In the genomic region with DNA sequence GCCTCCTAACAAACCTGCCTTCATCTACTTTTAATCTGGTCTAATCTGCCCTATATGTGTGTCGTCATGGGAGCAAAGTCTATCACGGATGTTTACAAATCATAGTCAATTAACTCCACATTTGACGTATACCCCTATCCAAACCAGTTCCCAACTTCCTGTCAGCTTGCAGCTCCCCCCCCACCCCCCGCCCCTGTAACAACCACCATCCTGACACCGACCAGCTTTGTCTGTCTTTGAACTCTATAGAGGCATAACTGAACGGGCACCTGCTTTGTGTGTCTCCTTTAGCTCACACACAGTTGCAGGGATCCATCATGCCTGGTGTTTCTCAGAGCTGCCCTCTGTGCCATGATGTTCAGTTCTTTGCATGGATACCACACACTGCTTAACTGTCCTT, we compare ENCODE assay signal across 28 mouse cellular contexts. TPM values are rescaled to one million over a fixed set of nuclear protein-coding genes. Genes with fewer than 3 reads are reported as not detected.
DNase-seq lines count a peak whose midpoint lies in the region; ATAC-seq and TF ChIP-seq lines count a peak whose summit lies in the region.
"Had no signal": no experiment of that assay in that cellular context is flagged by ENCODE, and none has a peak within 500 bp of the region (broad histone marks: within the 10 kb centered on the region; RNA-seq: fewer than 3 reads in every experiment).

No protein-coding gene starts in this region.

- no peak for TF ChIP-seq CTCF in liver, postnatal 0 days (IDR thresholded peaks at IDR 0.05; ENCODE audit: low read depth)
- no peak for TF ChIP-seq CTCF in stomach, postnatal 0 days (IDR thresholded peaks at IDR 0.05; ENCODE audit: low read depth)

- peak overlapping the region; percentile 51 for H3K27ac ChIP-seq in liver, postnatal 0 days (ENCODE audit: low read depth)
- no peak overlapping the region for H3K27ac ChIP-seq in liver, embryonic 12.5 days
- no peak overlapping the region for H3K27ac ChIP-seq in stomach, postnatal 0 days (replicated peaks)
- H3K27ac ChIP-seq in limb, embryonic 10.5 days: no peak overlapping the region
- H3K27ac ChIP-seq: forebrain, embryonic 13.5 days; heart, adult 2 months; heart, embryonic 10.5 days; heart, embryonic 13.5 days; hindbrain, embryonic 12.5 days; hindbrain, embryonic 15.5 days had no signal

- H3K4me1 ChIP-seq in liver, postnatal 0 days (ENCODE audit: insufficient read depth): peaks cover 30% of the 10 kb centered on the region
- H3K4me1 ChIP-seq in liver, embryonic 12.5 days: peaks cover 69% of the 10 kb centered on the region
- H3K4me1 ChIP-seq in stomach, postnatal 0 days (replicated peaks; ENCODE audit: control insufficient read depth, insufficient read depth): no peaks in the 10 kb centered on the region
- H3K4me1 ChIP-seq in limb, embryonic 10.5 days: no peaks in the 10 kb centered on the region
- H3K4me1 ChIP-seq: forebrain, embryonic 13.5 days; heart, embryonic 13.5 days; hindbrain, embryonic 12.5 days; hindbrain, embryonic 15.5 days had no signal

- DNase-seq in liver, postnatal 0 days: no peak
- peak; percentile 78 for DNase-seq in thymus, postnatal 0 days (ENCODE audit: low spot score)
- no peak for DNase-seq in thymus, adult 18-20 months
- no peak for DNase-seq in stomach, postnatal 0 days (ENCODE audit: low spot score)
- peak; percentile 23 for DNase-seq in thymus, postnatal 4 days
- DNase-seq in adrenal gland, postnatal 25 days: no peak
- DNase-seq in limb, embryonic 10.5 days (ENCODE audit: low spot score): no peak
- DNase-seq: adrenal gland, adult 8-10 months; adrenal gland, postnatal 36 days; B cell, adult 2 months; cerebellum, adult 18-20 months; cerebellum, adult 9-10 months; cerebellum, postnatal 14 days; gastrocnemius, postnatal 10 days; gastrocnemius, postnatal 36 days; heart, adult 2 months had no signal

- H3K4me3 ChIP-seq in liver, postnatal 0 days (ENCODE audit: low read depth, low read length): no peak overlapping the region
- no peak overlapping the region for H3K4me3 ChIP-seq in liver, embryonic 12.5 days
- no peak overlapping the region for H3K4me3 ChIP-seq in stomach, postnatal 0 days (ENCODE audit: low read depth, low read length)
- H3K4me3 ChIP-seq in limb, embryonic 10.5 days: no peak overlapping the region
- H3K4me3 ChIP-seq: forebrain, embryonic 13.5 days; heart, adult 2 months; heart, embryonic 10.5 days; heart, embryonic 13.5 days; hindbrain, embryonic 12.5 days; hindbrain, embryonic 15.5 days had no signal

- no peaks in the 10 kb centered on the region for H3K27me3 ChIP-seq in liver, postnatal 0 days (ENCODE audit: insufficient read depth, low read length)
- H3K27me3 ChIP-seq in liver, embryonic 12.5 days (replicated peaks): no peaks in the 10 kb centered on the region
- H3K27me3 ChIP-seq in stomach, postnatal 0 days (ENCODE audit: control insufficient read depth, insufficient read depth, low read length): no peaks in the 10 kb centered on the region
- no peaks in the 10 kb centered on the region for H3K27me3 ChIP-seq in limb, embryonic 10.5 days (ENCODE audit: low read depth, poor library complexity, severe bottlenecking)
- H3K27me3 ChIP-seq: forebrain, embryonic 13.5 days; heart, embryonic 13.5 days; hindbrain, embryonic 12.5 days; hindbrain, embryonic 15.5 days had no signal

- no peak for TF ChIP-seq EP300 in liver, postnatal 0 days (IDR thresholded peaks at IDR 0.05; ENCODE audit: low read depth)
- no peak for TF ChIP-seq EP300 in stomach, postnatal 0 days (optimal IDR thresholded peaks at IDR 0.05)

- H3K4me2 ChIP-seq in liver, postnatal 0 days (ENCODE audit: low read depth, low read length): no peak overlapping the region
- H3K4me2 ChIP-seq in liver, embryonic 12.5 days: no peak overlapping the region
- H3K4me2 ChIP-seq in stomach, postnatal 0 days (replicated peaks; ENCODE audit: low read depth): no peak overlapping the region
- H3K4me2 ChIP-seq: forebrain, embryonic 13.5 days; heart, embryonic 13.5 days; hindbrain, embryonic 12.5 days; hindbrain, embryonic 15.5 days had no signal

- WGBS in liver, postnatal 0 days (ENCODE audit: insufficient replicate concordance): 57% methylated on average over 6 of the region's 6 CpGs
- 67% methylated on average over 6 of the region's 6 CpGs for WGBS in liver, embryonic 12.5 days (ENCODE audit: insufficient replicate concordance)
- WGBS in stomach, postnatal 0 days: 52% methylated on average over 6 of the region's 6 CpGs
- WGBS in limb, embryonic 10.5 days: 86% methylated on average over 6 of the region's 6 CpGs

- ATAC-seq in liver, postnatal 0 days: no peak
- no peak for ATAC-seq in liver, embryonic 12.5 days
- peak; percentile 36 for ATAC-seq in stomach, postnatal 0 days (ENCODE audit: low FRiP score, low TSS enrichment)
- ATAC-seq: activated CD4-positive, CD25-positive, alpha-beta regulatory T cell, adult 4 months; CD4-positive, CD25-positive, alpha-beta regulatory T cell, adult 4 months; forebrain, embryonic 13.5 days; forebrain, embryonic 16.5 days had no signal

- no peak overlapping the region for H3K9ac ChIP-seq in liver, postnatal 0 days (replicated peaks)
- H3K9ac ChIP-seq in liver, embryonic 12.5 days: no peak overlapping the region
- H3K9ac ChIP-seq in stomach, postnatal 0 days (ENCODE audit: low read length): no peak overlapping the region
- H3K9ac ChIP-seq: forebrain, embryonic 13.5 days; heart, embryonic 13.5 days; hindbrain, embryonic 12.5 days; hindbrain, embryonic 15.5 days had no signal

- peaks cover 4% of the 10 kb centered on the region for H3K36me3 ChIP-seq in liver, postnatal 0 days (replicated peaks; ENCODE audit: insufficient read depth, low read length)
- peaks cover 14% of the 10 kb centered on the region for H3K36me3 ChIP-seq in liver, embryonic 12.5 days
- no peaks in the 10 kb centered on the region for H3K36me3 ChIP-seq in stomach, postnatal 0 days (ENCODE audit: control insufficient read depth, insufficient read depth, low read length)
- H3K36me3 ChIP-seq in limb, embryonic 10.5 days: peaks cover 19% of the 10 kb centered on the region

- no peaks in the 10 kb centered on the region for H3K9me3 ChIP-seq in liver, postnatal 0 days (ENCODE audit: low read length)
- H3K9me3 ChIP-seq in liver, embryonic 12.5 days (replicated peaks): no peaks in the 10 kb centered on the region
- no peaks in the 10 kb centered on the region for H3K9me3 ChIP-seq in stomach, postnatal 0 days (ENCODE audit: control insufficient read depth, low read length)
- no peaks in the 10 kb centered on the region for H3K9me3 ChIP-seq in limb, embryonic 10.5 days (replicated peaks)
- H3K9me3 ChIP-seq: forebrain, embryonic 13.5 days; heart, embryonic 10.5 days; heart, embryonic 13.5 days; hindbrain, embryonic 12.5 days; hindbrain, embryonic 15.5 days had no signal

RNA-seq across cellular contexts. Expression of gene F2, which starts 2.7 kb away (rescaled TPM):
- 1,300 and 1,356 TPM in 2 replicates for polyA plus RNA-seq in liver, postnatal 0 days (2015; fragmentation: Nextera tagmentation; extraction: Ambion mirVana)
- polyA plus RNA-seq in liver, embryonic 12.5 days (2016; fragmentation: Nextera tagmentation; extraction: Ambion mirVana): 121 and 125 TPM in 2 replicates
- 0.98 and 1.0 TPM in 2 replicates for polyA plus RNA-seq in thymus, postnatal 0 days (2015; fragmentation: Nextera tagmentation; extraction: Ambion mirVana)
- polyA plus RNA-seq in stomach, postnatal 0 days (2015; fragmentation: Nextera tagmentation; extraction: Ambion mirVana): 3.3 and 4.7 TPM in 2 replicates
- 0.15 and 13.7 TPM in 2 replicates for total RNA-seq in adrenal gland, postnatal 25 days (2021)
- not detected in 2 replicates for polyA plus RNA-seq in limb, embryonic 10.5 days (2016; fragmentation: Nextera tagmentation; extraction: Ambion mirVana)
- total RNA-seq: granulocyte monocyte progenitor cell, adult 5-6 weeks; heart, adult 2 months; heart, postnatal 25 days had no signal
- polyA plus RNA-seq: embryonic facial prominence, embryonic 11.5 days; forebrain, embryonic 16.5 days; heart, adult 2 months had no signal

RNA-seq across cellular contexts. Expression of gene Zfp408, which starts 10.7 kb away (rescaled TPM):
- polyA plus RNA-seq in liver, postnatal 0 days (2015; fragmentation: Nextera tagmentation; extraction: Ambion mirVana): 1.8 and 2.1 TPM in 2 replicates
- polyA plus RNA-seq in liver, embryonic 12.5 days (2016; fragmentation: Nextera tagmentation; extraction: Ambion mirVana): 5.0 and 5.9 TPM in 2 replicates
- 7.9 and 12.8 TPM in 2 replicates for polyA plus RNA-seq in thymus, postnatal 0 days (2015; fragmentation: Nextera tagmentation; extraction: Ambion mirVana)
- 3.7 and 4.2 TPM in 2 replicates for polyA plus RNA-seq in stomach, postnatal 0 days (2015; fragmentation: Nextera tagmentation; extraction: Ambion mirVana)
- 14.5 and 15.5 TPM in 2 replicates for total RNA-seq in adrenal gland, postnatal 25 days (2021)
- polyA plus RNA-seq in limb, embryonic 10.5 days (2016; fragmentation: Nextera tagmentation; extraction: Ambion mirVana): 11.3 and 12.8 TPM in 2 replicates

RNA-seq across cellular contexts. Expression of gene Arhgap1, which starts 10.7 kb away (rescaled TPM):
- polyA plus RNA-seq in liver, postnatal 0 days (2015; fragmentation: Nextera tagmentation; extraction: Ambion mirVana): 27.3 and 28.1 TPM in 2 replicates
- 59.8 and 66.1 TPM in 2 replicates for polyA plus RNA-seq in liver, embryonic 12.5 days (2016; fragmentation: Nextera tagmentation; extraction: Ambion mirVana)
- 118 and 123 TPM in 2 replicates for polyA plus RNA-seq in thymus, postnatal 0 days (2015; fragmentation: Nextera tagmentation; extraction: Ambion mirVana)
- 98.9 and 105 TPM in 2 replicates for polyA plus RNA-seq in stomach, postnatal 0 days (2015; fragmentation: Nextera tagmentation; extraction: Ambion mirVana)
- total RNA-seq in adrenal gland, postnatal 25 days (2021): 58.7 and 68.6 TPM in 2 replicates
- polyA plus RNA-seq in limb, embryonic 10.5 days (2016; fragmentation: Nextera tagmentation; extraction: Ambion mirVana): 72.1 and 75.0 TPM in 2 replicates

Comparison
In these comparisons a context has a peak if more than half of its experiments do, and no peak if none do; other contexts are left out.
1. DNase-seq: peak in thymus, postnatal 0 days (single experiment) and thymus, postnatal 4 days (single experiment); none in liver, postnatal 0 days (single experiment), thymus, adult 18-20 months (0 of 2), stomach, postnatal 0 days (single experiment), adrenal gland, postnatal 25 days (single experiment) and limb, embryonic 10.5 days (single experiment).
2. RNA of gene F2, which starts 2.7 kb away (polyA plus RNA-seq): 1,300 to 1,356 TPM in liver, postnatal 0 days and 121 to 125 TPM in liver, embryonic 12.5 days; 3.3 to 4.7 TPM in stomach, postnatal 0 days, 0.98 to 1.0 TPM in thymus, postnatal 0 days and not detected in limb, embryonic 10.5 days; every median in the first group is over 10 times any median in the second.